Mouse (Mus musculus): Measurements from ENCODE around the gene Mical3. TPM values are rescaled to one million over a fixed set of nuclear protein-coding genes. Genes with fewer than 3 reads are reported as not detected.
A peak's percentile ranks its signal among the peaks of the same experiment; 100 is the strongest.

The Mical3 gene
- polyA plus RNA-seq, 1 experiment from 2014 or later, result 68.8 TPM

DNA sequence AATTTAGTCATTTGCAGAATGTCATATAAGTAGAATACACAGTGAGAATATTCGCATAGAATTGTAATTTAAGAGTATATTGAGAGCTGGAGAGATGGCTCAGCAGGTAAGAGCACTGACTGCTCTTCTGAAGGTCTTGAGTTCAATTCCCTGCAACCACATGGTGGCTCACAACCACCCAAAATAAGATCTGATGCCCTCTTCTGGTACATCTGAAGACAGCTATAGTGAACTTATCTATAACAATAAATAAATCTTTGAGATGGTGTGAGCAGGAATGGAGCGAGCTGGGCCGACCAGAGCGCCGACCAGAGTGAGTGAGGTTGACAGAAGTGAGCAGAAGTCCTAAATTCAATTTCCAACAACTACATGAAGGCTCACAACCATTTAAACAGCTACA is 4.6 kb downstream of the Mical3 start:
- 91% methylated on average over 5 of the region's 5 CpGs for WGBS
- no peak overlapping the region for H3K27ac ChIP-seq (ENCODE audit: low read depth, low read length)
- no peaks in the 10 kb centered on the region for H3K9me3 ChIP-seq (ENCODE audit: control insufficient read depth, low read length)
- no peak overlapping the region for H3K4me3 ChIP-seq (ENCODE audit: low read depth, low read length)
- no peaks in the 10 kb centered on the region for H3K27me3 ChIP-seq (ENCODE audit: control insufficient read depth, insufficient read depth, low read length)
- peaks cover 8% of the 10 kb centered on the region for H3K4me1 ChIP-seq (ENCODE audit: control insufficient read depth, insufficient read depth, low read length)
- no peaks in the 10 kb centered on the region for H3K36me3 ChIP-seq (ENCODE audit: control insufficient read depth, insufficient read depth, low read length)
- H3K4me2 ChIP-seq (ENCODE audit: low read depth, low read length), result no peak overlapping the region
- H3K9ac ChIP-seq (replicated peaks; ENCODE audit: low read depth, low read length), result no peak overlapping the region
- no peak for ATAC-seq (ENCODE audit: low read depth)

DNA sequence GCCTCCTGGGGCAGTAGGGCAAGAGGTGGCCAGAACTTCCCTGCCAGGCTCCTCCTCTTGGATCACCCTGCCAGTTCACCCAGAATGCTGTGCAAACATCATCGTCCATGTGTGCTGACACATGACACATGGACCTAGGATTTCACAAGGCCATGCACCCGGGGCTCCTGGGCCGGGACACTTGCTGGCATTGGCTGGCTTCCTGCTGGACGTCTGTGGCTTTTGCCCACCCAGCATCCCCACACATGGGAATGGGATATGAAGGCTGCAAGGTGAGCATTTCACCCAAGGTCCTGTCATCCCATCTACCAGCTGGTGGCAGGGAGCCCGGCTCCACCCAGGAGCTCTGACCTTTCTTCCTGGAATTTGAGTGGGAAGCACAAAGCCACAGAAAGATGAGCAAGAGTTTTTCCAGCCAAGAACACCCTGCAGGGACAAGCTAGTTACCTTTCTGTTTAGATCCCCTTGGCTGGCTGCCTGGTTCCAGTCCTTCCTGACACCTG is 8.0 kb downstream of the Mical3 start:
- no peak overlapping the region for H3K4me2 ChIP-seq (ENCODE audit: low read depth, low read length)
- H3K4me1 ChIP-seq (ENCODE audit: control insufficient read depth, insufficient read depth, low read length), result no peaks in the 10 kb centered on the region; the same call in 1 of the 2 replicates
- H3K9ac ChIP-seq (replicated peaks; ENCODE audit: low read depth, low read length), result no peak overlapping the region
- 90% methylated on average over 5 of the region's 5 CpGs for WGBS
- no peaks in the 10 kb centered on the region for H3K27me3 ChIP-seq (ENCODE audit: control insufficient read depth, insufficient read depth, low read length)
- no peaks in the 10 kb centered on the region for H3K9me3 ChIP-seq (ENCODE audit: control insufficient read depth, low read length)
- no peak for ATAC-seq (ENCODE audit: low read depth)
- no peaks in the 10 kb centered on the region for H3K36me3 ChIP-seq (ENCODE audit: control insufficient read depth, insufficient read depth, low read length)
- no peak overlapping the region for H3K27ac ChIP-seq (ENCODE audit: low read depth, low read length)
- no peak overlapping the region for H3K4me3 ChIP-seq (ENCODE audit: low read depth, low read length)

DNA sequence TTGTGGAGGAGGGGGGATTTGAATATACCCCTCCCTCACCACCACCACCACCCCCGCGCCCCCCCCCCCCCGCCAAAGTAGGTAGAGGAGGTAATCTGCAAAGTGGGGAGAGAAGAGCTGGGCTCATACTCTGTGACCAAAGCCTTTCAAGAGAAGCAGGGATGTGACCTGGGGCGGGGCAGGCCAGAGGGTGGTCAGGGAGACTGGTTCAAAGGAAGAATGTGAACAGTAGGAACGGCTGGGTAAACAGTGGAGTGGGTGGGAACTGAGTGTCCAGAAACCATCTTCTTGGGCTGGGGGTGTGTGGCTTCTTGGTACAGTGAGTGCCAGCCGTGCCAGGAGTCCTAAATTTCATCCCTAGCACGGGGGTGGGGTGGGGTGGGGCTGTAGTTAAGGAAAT is 10.0 kb downstream of the Mical3 start:
- Histone ChIP-seq H3K36me3 (ENCODE audit: control insufficient read depth, insufficient read depth, low read length) (no peaks in the 10 kb centered on the region), H3K4me3 (ENCODE audit: low read depth, low read length) (no peak overlapping the region), H3K4me1 (ENCODE audit: control insufficient read depth, insufficient read depth, low read length) (no peaks in the 10 kb centered on the region; the same call in 1 of the 2 replicates), H3K27me3 (ENCODE audit: control insufficient read depth, insufficient read depth, low read length) (no peaks in the 10 kb centered on the region), H3K9ac (replicated peaks; ENCODE audit: low read depth, low read length) (no peak overlapping the region), H3K27ac (ENCODE audit: low read depth, low read length) (no peak overlapping the region), H3K9me3 (ENCODE audit: control insufficient read depth, low read length) (no peaks in the 10 kb centered on the region), H3K4me2 (ENCODE audit: low read depth, low read length) (no peak overlapping the region)
- no peak for ATAC-seq (ENCODE audit: low read depth)
- 42% methylated on average over 7 of the region's 7 CpGs for WGBS

DNA sequence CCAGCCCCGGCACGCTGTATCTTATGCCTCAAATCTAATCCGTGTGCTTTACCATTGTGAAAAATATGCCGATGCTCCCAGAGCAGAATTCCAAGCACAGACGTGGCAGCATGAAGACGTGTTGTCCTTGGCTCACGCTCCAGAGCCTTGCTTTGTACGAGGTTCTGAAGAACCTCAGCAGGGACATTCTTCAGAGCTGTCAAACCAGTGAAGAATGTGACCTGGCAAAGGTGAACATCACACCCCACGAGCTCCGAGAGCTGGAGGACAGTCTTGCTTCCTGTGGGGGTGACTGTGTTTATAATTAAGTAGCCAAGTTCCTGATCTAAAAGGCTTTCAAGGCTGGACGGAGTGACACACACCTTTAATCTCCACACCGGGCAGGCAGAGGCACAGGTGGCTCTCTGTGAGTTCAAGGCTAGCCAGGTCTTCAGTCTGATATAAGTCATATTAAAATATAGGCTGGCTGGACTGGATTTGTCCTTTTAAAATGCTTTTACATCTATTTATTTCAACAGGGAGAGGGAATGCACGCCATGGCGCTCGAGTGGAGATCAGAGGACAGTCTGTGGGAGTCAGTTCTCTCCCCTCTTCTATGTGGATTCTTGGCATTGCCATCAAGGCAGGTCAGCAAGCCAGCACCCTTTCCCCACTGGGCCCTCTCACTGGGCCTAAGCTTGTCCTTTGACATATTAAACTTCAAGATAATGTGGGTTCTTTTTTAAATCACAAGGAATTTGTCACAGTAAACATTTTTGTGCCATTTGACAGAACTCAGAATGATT is 12.6 kb downstream of the Mical3 start:
- ATAC-seq (ENCODE audit: low read depth), result no peak
- no peaks in the 10 kb centered on the region for H3K9me3 ChIP-seq (ENCODE audit: control insufficient read depth, low read length)
- no peak overlapping the region for H3K4me3 ChIP-seq (ENCODE audit: low read depth, low read length)
- no peaks in the 10 kb centered on the region for H3K27me3 ChIP-seq (ENCODE audit: control insufficient read depth, insufficient read depth, low read length)
- H3K27ac ChIP-seq (ENCODE audit: low read depth, low read length), result no peak overlapping the region
- no peak overlapping the region for H3K9ac ChIP-seq (replicated peaks; ENCODE audit: low read depth, low read length)
- H3K36me3 ChIP-seq (ENCODE audit: control insufficient read depth, insufficient read depth, low read length), result no peaks in the 10 kb centered on the region
- H3K4me1 ChIP-seq (ENCODE audit: control insufficient read depth, insufficient read depth, low read length), result no peaks in the 10 kb centered on the region; the same call in 1 of the 2 replicates
- WGBS, result 83% methylated on average over 15 of the region's 15 CpGs
- H3K4me2 ChIP-seq (ENCODE audit: low read depth, low read length), result no peak overlapping the region

DNA sequence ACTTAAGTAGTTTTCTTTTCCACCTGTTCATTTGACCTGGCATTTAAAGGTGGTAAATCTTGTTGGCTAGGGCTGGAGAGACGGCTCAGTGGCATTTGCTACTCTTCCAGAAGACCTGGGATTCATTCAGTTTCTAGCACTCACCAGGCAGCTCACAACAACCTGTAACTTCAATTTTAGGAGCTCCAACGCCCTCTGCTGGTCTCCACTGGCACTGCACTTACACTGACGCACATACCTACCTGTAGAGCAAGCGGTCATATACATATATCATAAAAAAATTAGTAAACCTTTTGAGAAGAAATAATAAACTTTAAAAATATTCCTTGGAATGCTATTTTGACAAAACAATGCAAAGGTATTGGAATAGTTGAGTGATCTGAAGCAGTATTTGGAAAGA is 13.7 kb downstream of the Mical3 start:
- Histone ChIP-seq H3K4me2 (ENCODE audit: low read depth, low read length) (no peak overlapping the region), H3K4me1 (ENCODE audit: control insufficient read depth, insufficient read depth, low read length) (no peaks in the 10 kb centered on the region; the same call in 1 of the 2 replicates), H3K9me3 (ENCODE audit: control insufficient read depth, low read length) (no peaks in the 10 kb centered on the region), H3K9ac (replicated peaks; ENCODE audit: low read depth, low read length) (no peak overlapping the region), H3K27ac (ENCODE audit: low read depth, low read length) (no peak overlapping the region), H3K36me3 (ENCODE audit: control insufficient read depth, insufficient read depth, low read length) (no peaks in the 10 kb centered on the region), H3K4me3 (ENCODE audit: low read depth, low read length) (no peak overlapping the region), H3K27me3 (ENCODE audit: control insufficient read depth, insufficient read depth, low read length) (no peaks in the 10 kb centered on the region)
- 75% methylated on average over 4 of the region's 4 CpGs for WGBS
- ATAC-seq (ENCODE audit: low read depth), result no peak

DNA sequence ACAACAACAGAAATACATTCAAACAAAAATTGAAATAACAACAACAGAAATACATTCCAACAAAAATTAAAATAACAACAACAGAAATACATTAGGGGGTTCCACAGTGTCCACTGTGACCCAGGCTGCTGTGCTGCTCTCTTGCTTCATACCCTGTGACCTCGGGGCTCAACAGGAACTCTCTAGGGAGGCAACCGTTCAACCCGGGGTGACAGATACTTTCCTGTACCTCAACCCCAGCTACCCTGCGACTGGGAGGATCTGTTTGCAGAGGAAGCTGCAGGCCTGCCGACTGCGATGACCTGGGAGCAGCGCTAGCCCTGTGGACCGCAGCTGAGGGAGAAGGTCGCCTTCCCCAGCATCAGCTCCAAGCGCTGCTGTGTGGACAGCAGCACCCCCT is 14.4 kb downstream of the Mical3 start:
- no peak overlapping the region for H3K4me2 ChIP-seq (ENCODE audit: low read depth, low read length)
- no peak overlapping the region for H3K27ac ChIP-seq (ENCODE audit: low read depth, low read length)
- H3K27me3 ChIP-seq (ENCODE audit: control insufficient read depth, insufficient read depth, low read length), result no peaks in the 10 kb centered on the region
- H3K9ac ChIP-seq (replicated peaks; ENCODE audit: low read depth, low read length), result no peak overlapping the region
- 67% methylated on average over 10 of the region's 10 CpGs for WGBS
- H3K4me3 ChIP-seq (ENCODE audit: low read depth, low read length), result no peak overlapping the region
- no peaks in the 10 kb centered on the region for H3K36me3 ChIP-seq (ENCODE audit: control insufficient read depth, insufficient read depth, low read length)
- no peaks in the 10 kb centered on the region; the same call in 1 of the 2 replicates for H3K4me1 ChIP-seq (ENCODE audit: control insufficient read depth, insufficient read depth, low read length)
- H3K9me3 ChIP-seq (ENCODE audit: control insufficient read depth, low read length), result no peaks in the 10 kb centered on the region
- no peak for ATAC-seq (ENCODE audit: low read depth)

DNA sequence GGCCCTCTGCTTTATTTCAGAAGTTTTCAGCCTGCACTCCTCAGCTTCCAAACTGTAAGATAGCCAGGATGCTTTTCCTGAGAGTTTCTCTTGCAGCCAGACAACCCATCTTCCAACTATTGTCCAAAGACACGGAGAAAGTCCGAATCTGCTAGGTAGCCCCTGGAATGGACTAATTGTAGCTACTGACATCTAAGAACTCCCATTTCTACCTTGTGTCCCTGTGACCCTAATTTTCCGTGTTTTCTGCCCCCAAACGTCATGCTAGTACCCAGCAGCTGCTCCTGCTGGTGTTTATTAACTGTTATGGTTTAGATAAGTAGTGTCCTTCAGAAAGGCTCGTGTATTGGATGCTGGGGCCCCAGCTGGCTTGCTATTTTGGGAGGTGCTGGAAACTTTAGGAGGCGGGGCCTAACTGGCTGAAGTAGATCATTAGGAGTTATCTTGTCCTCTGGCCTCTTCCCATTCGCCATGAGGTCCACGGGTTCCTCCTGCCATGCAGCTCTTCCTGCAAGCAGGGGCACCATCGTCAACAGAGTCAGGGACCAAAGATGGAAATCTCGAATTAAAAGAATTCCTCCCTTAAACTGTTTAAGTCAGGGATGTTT is 19.2 kb downstream of the Mical3 start:
- H3K4me2 ChIP-seq (ENCODE audit: low read depth, low read length), result no peak overlapping the region
- H3K36me3 ChIP-seq (ENCODE audit: control insufficient read depth, insufficient read depth, low read length), result no peaks in the 10 kb centered on the region
- 62% methylated on average over 10 of the region's 10 CpGs for WGBS
- no peak overlapping the region for H3K4me3 ChIP-seq (ENCODE audit: low read depth, low read length)
- no peaks in the 10 kb centered on the region for H3K9me3 ChIP-seq (ENCODE audit: control insufficient read depth, low read length)
- ATAC-seq (ENCODE audit: low read depth), result no peak
- peaks cover 14% of the 10 kb centered on the region for H3K4me1 ChIP-seq (ENCODE audit: control insufficient read depth, insufficient read depth, low read length)
- H3K27me3 ChIP-seq (ENCODE audit: control insufficient read depth, insufficient read depth, low read length), result no peaks in the 10 kb centered on the region
- no peak overlapping the region for H3K27ac ChIP-seq (ENCODE audit: low read depth, low read length)
- no peak overlapping the region for H3K9ac ChIP-seq (replicated peaks; ENCODE audit: low read depth, low read length)

DNA sequence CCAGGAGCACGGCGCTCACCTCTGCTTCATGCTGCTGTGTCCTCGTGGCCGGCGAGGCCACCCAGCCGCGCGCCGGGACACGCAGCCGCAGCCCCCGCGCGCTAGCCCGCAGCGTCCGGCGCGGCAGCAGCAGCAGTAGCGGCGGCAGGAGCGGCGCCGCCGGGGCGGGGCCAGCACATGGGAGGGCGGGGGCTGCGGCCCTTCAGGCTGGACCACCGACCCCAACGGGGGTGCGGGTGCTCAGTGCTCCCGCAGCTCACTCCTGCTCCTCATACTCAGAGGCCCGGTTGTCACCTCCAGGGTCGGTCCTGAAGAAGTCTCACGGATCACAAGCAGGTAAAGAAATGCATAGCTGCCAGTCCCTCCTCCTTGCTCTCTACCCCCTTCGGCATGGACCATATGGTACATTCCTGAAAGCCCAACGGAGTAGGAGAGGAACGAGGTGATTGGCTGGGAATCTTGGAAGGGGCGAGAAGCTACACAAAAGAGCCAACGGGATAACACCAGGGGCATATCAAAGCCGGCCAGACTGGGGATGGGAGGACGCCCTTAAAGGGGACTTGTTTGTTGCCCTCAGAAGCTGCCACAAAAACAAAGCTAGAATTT is 20.7 kb downstream of the Mical3 start:
- H3K9me3 ChIP-seq (ENCODE audit: control insufficient read depth, low read length), result no peaks in the 10 kb centered on the region
- no peaks in the 10 kb centered on the region for H3K27me3 ChIP-seq (ENCODE audit: control insufficient read depth, insufficient read depth, low read length)
- under 1% methylated on average over 36 of the region's 42 CpGs for WGBS
- peak overlapping the region; percentile 92 for H3K27ac ChIP-seq (ENCODE audit: low read depth, low read length)
- ATAC-seq (ENCODE audit: low read depth), result peak; percentile 98
- peaks cover 16% of the 10 kb centered on the region for H3K4me1 ChIP-seq (ENCODE audit: control insufficient read depth, insufficient read depth, low read length)
- H3K4me2 ChIP-seq (ENCODE audit: low read depth, low read length), result peak overlapping the region; percentile 88
- H3K4me3 ChIP-seq (ENCODE audit: low read depth, low read length), result peak overlapping the region; percentile 91
- peak overlapping the region; percentile 92 for H3K9ac ChIP-seq (replicated peaks; ENCODE audit: low read depth, low read length)
- no peaks in the 10 kb centered on the region for H3K36me3 ChIP-seq (ENCODE audit: control insufficient read depth, insufficient read depth, low read length)

Measured in neural tube, embryonic 14.5 days (tissue).